Mouse (Mus musculus): ENCODE measurements at regions not wholly inside any gene's neighbourhood (a gene's known extent, or its start where the extent isn't known, plus 50 kb on each side); places are given as distances from the start of the nearest gene placed in this dataset.
"Not testable (repeated sequence)": the region's sequence is repeated elsewhere in the genome, so short reads cannot be mapped to it uniquely, and the experiment has no call there.

GRCm38 (mm10) chr4:55663856-55664255 lies 131.6 kb upstream of the Klf4 start:
- H3K4me3 ChIP-seq (ENCODE audit: inconsistent target): no peak overlapping the region
- no peaks in the 10 kb centered on the region for H3K36me3 ChIP-seq (ENCODE audit: inconsistent target)
- no peak overlapping the region for H3K27ac ChIP-seq
- WGBS (ENCODE audit: missing documents): 98% methylated on average over 5 of the region's 5 CpGs
- no peaks in the 10 kb centered on the region for H3K79me2 ChIP-seq (ENCODE audit: inconsistent target)

DNA sequence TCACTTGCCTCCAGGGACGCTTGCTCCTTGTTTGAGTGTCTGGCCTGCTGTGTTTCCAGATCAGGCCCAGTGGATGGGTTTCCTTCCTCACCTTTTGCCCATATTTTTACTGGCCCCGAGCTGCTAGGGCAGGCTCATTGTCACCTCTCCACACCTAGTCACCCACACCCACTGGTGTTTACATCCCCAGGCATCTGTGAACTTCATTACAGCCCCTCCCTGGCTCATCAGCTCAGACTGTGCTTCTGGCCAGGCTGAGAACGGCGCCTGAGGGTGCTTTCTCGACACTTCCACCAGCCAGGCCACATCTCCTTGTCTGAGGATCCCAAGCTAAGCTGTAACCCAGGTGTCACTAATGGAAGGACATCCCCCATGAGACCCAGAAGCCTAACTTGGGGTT lies 129.8 kb upstream of the Klf4 start:
- Histone ChIP-seq H3K36me3 (ENCODE audit: inconsistent target) (no peaks in the 10 kb centered on the region), H3K27ac (no peak overlapping the region), H3K4me3 (ENCODE audit: inconsistent target) (no peak overlapping the region), H3K79me2 (ENCODE audit: inconsistent target) (no peaks in the 10 kb centered on the region)
- 92% methylated on average over 5 of the region's 5 CpGs for WGBS (ENCODE audit: missing documents)

GRCm38 (mm10) chr4:55658904-55659303 lies 126.6 kb upstream of the Klf4 start:
- H3K27ac ChIP-seq: no peak overlapping the region
- H3K79me2 ChIP-seq (ENCODE audit: inconsistent target): no peaks in the 10 kb centered on the region
- WGBS (ENCODE audit: missing documents): 82% methylated on average over 6 of the region's 6 CpGs
- no peak overlapping the region for H3K4me3 ChIP-seq (ENCODE audit: inconsistent target)
- H3K36me3 ChIP-seq (ENCODE audit: inconsistent target): no peaks in the 10 kb centered on the region

GRCm38 (mm10) chr4:55655329-55655728 lies 123.1 kb upstream of the Klf4 start:
- 41% methylated on average over 2 of the region's 2 CpGs for WGBS (ENCODE audit: missing documents)
- Histone ChIP-seq H3K27ac (no peak overlapping the region), H3K4me3 (ENCODE audit: inconsistent target) (no peak overlapping the region), H3K79me2 (ENCODE audit: inconsistent target) (no peaks in the 10 kb centered on the region), H3K36me3 (ENCODE audit: inconsistent target) (no peaks in the 10 kb centered on the region)

GRCm38 (mm10) chr4:55652628-55653027 lies 120.4 kb upstream of the Klf4 start:
- no peak overlapping the region for H3K27ac ChIP-seq
- H3K36me3 ChIP-seq (ENCODE audit: inconsistent target): no peaks in the 10 kb centered on the region
- no peaks in the 10 kb centered on the region for H3K79me2 ChIP-seq (ENCODE audit: inconsistent target)
- 92% methylated on average over 5 of the region's 5 CpGs for WGBS (ENCODE audit: missing documents)
- H3K4me3 ChIP-seq (ENCODE audit: inconsistent target): no peak overlapping the region

GRCm38 (mm10) chr4:55651811-55652410 lies 119.6 kb upstream of the Klf4 start:
- no peaks in the 10 kb centered on the region for H3K36me3 ChIP-seq (ENCODE audit: inconsistent target)
- WGBS (ENCODE audit: missing documents): 42% methylated on average over 12 of the region's 12 CpGs
- peak overlapping the region; percentile 34 for H3K4me3 ChIP-seq (ENCODE audit: inconsistent target)
- peak overlapping the region; percentile 78 for H3K27ac ChIP-seq
- no peaks in the 10 kb centered on the region for H3K79me2 ChIP-seq (ENCODE audit: inconsistent target)

GRCm38 (mm10) chr4:55651051-55651763 lies 118.9 kb upstream of the Klf4 start:
- peak overlapping the region; percentile 78 for H3K27ac ChIP-seq
- H3K36me3 ChIP-seq (ENCODE audit: inconsistent target): no peaks in the 10 kb centered on the region
- under 1% methylated on average over 56 of the region's 56 CpGs for WGBS (ENCODE audit: missing documents)
- no peaks in the 10 kb centered on the region for H3K79me2 ChIP-seq (ENCODE audit: inconsistent target)
- peak overlapping the region; percentile 34 for H3K4me3 ChIP-seq (ENCODE audit: inconsistent target)

GRCm38 (mm10) chr4:55650186-55650585 lies 117.9 kb upstream of the Klf4 start:
- Histone ChIP-seq H3K79me2 (ENCODE audit: inconsistent target) (no peaks in the 10 kb centered on the region), H3K36me3 (ENCODE audit: inconsistent target) (no peaks in the 10 kb centered on the region), H3K27ac (no peak overlapping the region), H3K4me3 (ENCODE audit: inconsistent target) (no peak overlapping the region)
- 61% methylated on average over 7 of the region's 7 CpGs for WGBS (ENCODE audit: missing documents)

GRCm38 (mm10) chr4:55648376-55648775 lies 116.1 kb upstream of the Klf4 start:
- Histone ChIP-seq H3K27ac (no peak overlapping the region), H3K36me3 (ENCODE audit: inconsistent target) (no peaks in the 10 kb centered on the region), H3K79me2 (ENCODE audit: inconsistent target) (no peaks in the 10 kb centered on the region), H3K4me3 (ENCODE audit: inconsistent target) (no peak overlapping the region)
- WGBS (ENCODE audit: missing documents): 86% methylated on average over 7 of the region's 7 CpGs

DNA sequence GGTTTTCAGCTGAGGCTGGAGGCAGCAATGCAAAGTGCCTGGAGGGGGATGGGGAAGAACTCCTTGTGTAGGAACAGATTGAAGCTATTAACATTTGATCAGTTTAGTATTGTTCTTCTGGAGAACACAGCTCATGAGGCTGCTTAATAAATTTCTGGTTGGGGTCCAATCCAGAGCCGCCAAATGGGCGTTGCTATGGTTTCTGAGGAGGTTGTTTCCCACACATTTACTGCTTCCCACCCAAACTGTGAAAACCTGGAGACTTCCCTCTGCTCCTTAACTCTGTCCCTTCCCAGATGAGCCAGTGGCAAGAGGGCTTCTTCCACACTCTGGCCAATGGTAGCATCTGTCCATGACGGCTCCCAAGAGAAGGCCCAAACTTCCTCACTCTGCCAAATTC lies 113.2 kb upstream of the Klf4 start:
- no peak overlapping the region for H3K27ac ChIP-seq
- no peaks in the 10 kb centered on the region for H3K36me3 ChIP-seq (ENCODE audit: inconsistent target)
- 91% methylated on average over 3 of the region's 3 CpGs for WGBS (ENCODE audit: missing documents)
- no peaks in the 10 kb centered on the region for H3K79me2 ChIP-seq (ENCODE audit: inconsistent target)
- H3K4me3 ChIP-seq (ENCODE audit: inconsistent target): no peak overlapping the region

GRCm38 (mm10) chr4:55644895-55645294 lies 112.6 kb upstream of the Klf4 start:
- WGBS (ENCODE audit: missing documents): 29% methylated on average over 2 of the region's 2 CpGs
- Histone ChIP-seq H3K79me2 (ENCODE audit: inconsistent target) (no peaks in the 10 kb centered on the region), H3K4me3 (ENCODE audit: inconsistent target) (no peak overlapping the region), H3K36me3 (ENCODE audit: inconsistent target) (no peaks in the 10 kb centered on the region), H3K27ac (no peak overlapping the region)

GRCm38 (mm10) chr4:55634946-55635511 lies 102.8 kb upstream of the Klf4 start:
- Histone ChIP-seq H3K79me2 (ENCODE audit: inconsistent target) (no peaks in the 10 kb centered on the region), H3K27ac (no peak overlapping the region), H3K4me3 (ENCODE audit: inconsistent target) (no peak overlapping the region), H3K36me3 (ENCODE audit: inconsistent target) (no peaks in the 10 kb centered on the region)
- 95% methylated on average over 7 of the region's 7 CpGs for WGBS (ENCODE audit: missing documents)

- H3K27ac ChIP-seq: peak overlapping the region; percentile 36; the same call in 1 of the 2 replicates
- H3K4me3 ChIP-seq (ENCODE audit: inconsistent target): no peak overlapping the region
- WGBS (ENCODE audit: missing documents): 79% methylated on average over 1 of the region's 1 CpGs
- no peaks in the 10 kb centered on the region for H3K36me3 ChIP-seq (ENCODE audit: inconsistent target)
- no peaks in the 10 kb centered on the region for H3K79me2 ChIP-seq (ENCODE audit: inconsistent target)
Measured at GRCm38 (mm10) chr4:55631157-55631556, 98.9 kb upstream of the Klf4 start.

DNA sequence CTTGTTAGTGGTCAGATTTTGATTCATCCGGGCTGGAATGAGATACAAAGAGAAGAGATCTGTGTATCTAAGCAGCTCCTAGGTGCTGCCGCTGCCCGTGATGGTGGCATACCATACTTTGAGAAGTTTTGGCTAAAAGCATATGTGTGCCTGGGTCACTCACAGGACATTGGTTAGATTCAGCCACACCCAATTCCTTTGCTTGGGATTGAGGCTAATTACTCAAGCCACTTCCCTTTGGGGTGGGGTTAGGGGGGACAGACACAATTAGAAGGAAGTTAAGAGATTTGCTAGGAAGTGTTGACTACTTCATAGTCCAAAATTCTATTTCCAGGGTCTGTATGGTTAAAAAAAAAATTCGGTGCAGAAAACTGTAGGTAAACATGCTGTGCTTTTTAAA lies 97.9 kb upstream of the Klf4 start:
- not testable (repeated sequence) for H3K79me2 ChIP-seq (ENCODE audit: inconsistent target); H3K36me3 ChIP-seq (ENCODE audit: inconsistent target); H3K4me3 ChIP-seq (ENCODE audit: inconsistent target)
- WGBS (ENCODE audit: missing documents): 70% methylated on average over 2 of the region's 4 CpGs
- H3K27ac ChIP-seq: 0 out of 2 replicates have a peak overlapping the region, but pooled peaks have one; percentile 36

GRCm38 (mm10) chr4:55624779-55625178 lies 92.5 kb upstream of the Klf4 start:
- Histone ChIP-seq H3K79me2 (ENCODE audit: inconsistent target) (no peaks in the 10 kb centered on the region), H3K4me3 (ENCODE audit: inconsistent target) (no peak overlapping the region), H3K36me3 (ENCODE audit: inconsistent target) (no peaks in the 10 kb centered on the region), H3K27ac (no peak overlapping the region)
- 95% methylated on average over 9 of the region's 9 CpGs for WGBS (ENCODE audit: missing documents)

Data from macrophage (primary cell).